Mouse (Mus musculus) heart, embryonic 14.5 days (tissue): ENCODE measurements at regions not wholly inside any gene's neighbourhood (a gene's known extent, or its start where the extent isn't known, plus 50 kb on each side); places are given as distances from the start of the nearest gene placed in this dataset.
"Not testable (repeated sequence)": the region's sequence is repeated elsewhere in the genome, so short reads cannot be mapped to it uniquely, and the experiment has no call there.

ENCODE experiments used
- ATAC-seq: fragments of 200-750 bp; cut with Nextera tagmentation; 2 replicates; pipeline ENCODE4 v1.8.0; 2017; ENCODE audit warnings: low read depth, moderate TSS enrichment; ENCODE audit not compliant: insufficient number of reproducible peaks, insufficient read depth, low FRiP score
- H3K27ac ChIP-seq, 2 experiments: fragments of 200-500 bp in 1 of 2; fragments of 300-500 bp in 1 of 2; sonication (generic) in 1 of 2; replicated peaks in 1 of 2; 2 replicates each; pipeline ENCODE4 v1.5.1; 2012 to 2014; ENCODE audit warnings: low read depth in 2 of 2, low read length in 2 of 2, control low read depth in 1 of 2, mild to moderate bottlenecking in 1 of 2, mixed read lengths in 1 of 2; ENCODE audit not compliant: control insufficient read depth in 1 of 2, insufficient read depth in 1 of 2
- H3K27me3 ChIP-seq: fragments of 300-500 bp; sonication (generic); 2 replicates; pipeline ENCODE4 v1.6.1; 2014; ENCODE audit warnings: mild to moderate bottlenecking, low read length, control low read depth; ENCODE audit not compliant: control insufficient read depth, insufficient read depth
- H3K36me3 ChIP-seq: fragments of 300-500 bp; sonication (generic); 2 replicates; pipeline ENCODE4 v1.6.1; 2014; ENCODE audit warnings: mild to moderate bottlenecking, control low read depth, low read length, mixed read lengths; ENCODE audit not compliant: control insufficient read depth, insufficient read depth
- H3K4me1 ChIP-seq, 2 experiments: fragments of 200-500 bp in 1 of 2; fragments of 300-500 bp in 1 of 2; sonication (generic) in 1 of 2; 2 replicates each; pipeline ENCODE4 v1.6.1; 2012 to 2014; ENCODE audit warnings: low read length in 2 of 2, control low read depth in 1 of 2, mixed read lengths in 1 of 2; ENCODE audit not compliant: control insufficient read depth in 2 of 2, insufficient read depth in 2 of 2
- H3K4me2 ChIP-seq: fragments of 300-500 bp; sonication (generic); 2 replicates; pipeline ENCODE4 v1.6.1; 2014; ENCODE audit warnings: mild to moderate bottlenecking, low read length
- H3K4me3 ChIP-seq, 2 experiments: fragments of 200-500 bp in 1 of 2; fragments of 300-500 bp in 1 of 2; sonication (generic) in 1 of 2; 2 replicates each; pipeline ENCODE4 v1.5.1; 2012 to 2014; ENCODE audit warnings: low read length in 2 of 2, mild to moderate bottlenecking in 2 of 2, control low read depth in 1 of 2, low read depth in 1 of 2, moderate library complexity in 1 of 2; ENCODE audit not compliant: control insufficient read depth in 1 of 2, insufficient read depth in 1 of 2
- H3K9ac ChIP-seq: fragments of 300-500 bp; sonication (generic); 2 replicates; pipeline ENCODE4 v1.6.1; 2014; ENCODE audit warnings: mild to moderate bottlenecking, low read length
- H3K9me3 ChIP-seq: fragments of 300-500 bp; sonication (generic); 2 replicates; pipeline ENCODE4 v1.6.1; 2016; ENCODE audit warnings: low read length, control low read depth; ENCODE audit not compliant: control insufficient read depth
- WGBS: fragments of 180-500 bp; shearing (Covaris S2); extraction: QIAGEN DNeasy Blood & Tissue Kit; methylation state at CpG from one replicate; pipeline ENCODE4 v1.1.7; 2014; 5-methylcytosine and 5-hydroxymethylcytosine counted together

DNA sequence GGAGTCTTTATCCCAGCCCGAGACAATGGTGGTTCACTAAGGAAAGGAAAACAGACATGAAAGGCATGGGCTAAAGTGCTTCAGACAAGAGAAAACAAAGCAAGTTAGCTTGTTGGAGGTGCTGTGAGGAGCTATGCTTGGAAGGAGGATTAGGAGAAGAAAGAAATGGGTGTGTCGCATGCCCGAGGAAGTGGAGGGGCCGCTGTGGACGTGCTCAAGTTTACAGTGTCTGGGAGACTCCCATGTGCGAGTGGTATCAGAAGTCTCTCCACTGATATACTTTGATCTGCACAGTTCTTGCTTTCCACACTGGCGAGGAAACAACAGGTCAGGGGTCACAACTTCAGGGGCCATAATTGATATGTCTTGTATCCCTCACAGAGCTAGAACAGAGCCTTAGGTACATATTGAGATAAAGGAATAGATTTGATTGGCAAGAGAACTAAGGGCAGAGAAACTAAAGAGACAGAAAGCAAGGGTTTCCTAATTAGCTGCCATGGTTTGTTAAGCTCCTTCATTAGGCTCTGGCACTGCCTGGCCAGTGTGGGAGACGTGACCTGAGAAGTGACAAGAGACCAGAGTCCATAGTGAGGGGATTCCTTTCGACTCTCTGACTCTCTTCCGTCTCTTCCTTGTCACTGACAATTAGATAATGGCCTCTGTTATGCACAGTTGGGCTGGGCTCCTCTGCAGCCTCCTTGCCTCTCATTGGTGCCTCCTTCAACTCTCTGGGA, 93.1 kb downstream of the Enc1 start:
- peaks cover 4 to 5% of the 10 kb centered on the region in 2 experiments; a peak in 2 of 4 replicates for H3K4me1 ChIP-seq
- H3K9me3 ChIP-seq = no peaks in the 10 kb centered on the region
- no peak overlapping the region for H3K4me2 ChIP-seq
- no peak for ATAC-seq
- no peaks in the 10 kb centered on the region for H3K27me3 ChIP-seq
- no peaks in the 10 kb centered on the region for H3K36me3 ChIP-seq
- 34% methylated on average over 10 of the region's 10 CpGs for WGBS
- H3K4me3 ChIP-seq = no peak overlapping the region
- no peak overlapping the region for H3K9ac ChIP-seq
- H3K27ac ChIP-seq = no peak overlapping the region

DNA sequence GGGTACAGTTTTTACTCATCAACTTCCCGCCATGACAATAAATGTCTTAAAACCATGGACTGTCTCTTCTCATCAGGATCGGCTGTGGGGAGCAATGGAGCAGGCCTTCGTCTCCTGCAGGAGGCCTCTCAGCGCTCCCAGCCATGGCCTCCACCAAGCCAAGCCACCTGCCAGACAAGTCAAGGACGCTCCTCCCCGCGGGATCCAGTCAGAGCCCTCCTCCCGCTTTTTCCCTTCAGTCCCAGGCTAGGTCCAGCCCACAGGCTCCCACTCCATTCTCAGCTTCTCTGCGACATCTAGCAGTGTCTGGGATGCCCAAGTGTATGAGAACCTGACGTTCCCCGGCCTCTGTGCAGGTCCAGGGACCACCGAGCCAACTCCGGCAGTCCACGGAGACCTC, 90.2 kb downstream of the Enc1 start:
- Histone ChIP-seq H3K9ac (no peak overlapping the region), H3K27ac (no peak overlapping the region)
- WGBS = 86% methylated on average over 14 of the region's 14 CpGs

DNA sequence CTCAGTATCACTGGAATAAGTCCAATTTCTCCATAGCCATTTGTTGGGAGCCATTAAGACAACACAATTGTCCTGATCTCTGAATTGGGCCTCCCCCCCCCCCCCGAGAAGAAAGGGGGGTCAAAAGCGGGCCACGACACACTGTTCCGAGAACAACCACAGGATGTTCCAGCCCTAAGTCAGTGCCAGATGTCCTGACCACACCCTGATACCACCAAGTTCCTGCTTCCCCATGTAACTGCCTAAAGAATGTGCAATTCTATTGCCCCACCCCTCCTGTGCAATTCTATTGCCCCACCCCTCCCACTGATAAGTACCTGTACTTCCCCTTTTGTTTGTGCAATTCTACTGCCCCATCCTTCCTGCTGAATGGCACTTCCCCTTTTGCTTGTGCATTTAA, 80.4 kb downstream of the Enc1 start:
- WGBS = 38% methylated on average over 4 of the region's 4 CpGs
- not testable (repeated sequence) for H3K27me3 ChIP-seq, H3K4me3 ChIP-seq, ATAC-seq, H3K9ac ChIP-seq, H3K36me3 ChIP-seq, H3K9me3 ChIP-seq, H3K4me2 ChIP-seq
- Histone ChIP-seq H3K4me1 (peaks cover 14 to 15% of the 10 kb centered on the region in 2 experiments; a peak in 3 of 4 replicates), H3K27ac (peak overlapping the region; percentile 68; a peak in 3 of 4 replicates)

More for the DNA sequence above, 90.2 kb downstream of the Enc1 start:
- no peak overlapping the region for H3K4me2 ChIP-seq
- ATAC-seq = no peak
- no peaks in the 10 kb centered on the region for H3K9me3 ChIP-seq
- no peaks in the 10 kb centered on the region for H3K27me3 ChIP-seq
- H3K4me3 ChIP-seq = no peak overlapping the region
- no peaks in the 10 kb centered on the region for H3K36me3 ChIP-seq
- H3K4me1 ChIP-seq = peaks cover 4 to 5% of the 10 kb centered on the region in 2 experiments; a peak in 2 of 4 replicates

DNA sequence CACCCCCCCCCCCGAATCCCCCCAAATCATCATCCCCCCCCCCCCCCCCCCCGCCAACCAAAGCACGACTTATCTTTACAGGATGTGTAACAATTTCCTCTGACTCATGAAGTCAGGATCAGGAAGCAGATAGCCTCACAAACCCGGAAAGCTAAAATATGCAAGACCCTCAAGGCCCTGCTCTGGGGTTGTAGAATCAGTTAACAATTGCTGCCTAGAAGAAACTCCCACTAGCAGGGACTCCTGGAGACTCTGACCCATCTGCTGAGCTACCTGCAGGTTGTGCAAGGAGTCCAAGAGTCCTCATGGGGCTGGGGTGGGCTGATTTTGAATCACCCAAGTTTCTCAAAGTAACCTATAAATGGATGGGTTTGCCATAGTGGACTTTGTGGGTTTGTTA, 79.9 kb downstream of the Enc1 start:
- no peaks in the 10 kb centered on the region for H3K36me3 ChIP-seq
- no peak overlapping the region for H3K9ac ChIP-seq
- no peak for ATAC-seq
- no peak overlapping the region for H3K4me3 ChIP-seq
- H3K9me3 ChIP-seq = no peaks in the 10 kb centered on the region
- no peak overlapping the region for H3K4me2 ChIP-seq
- peak overlapping the region; percentile 68 for H3K27ac ChIP-seq
- H3K4me1 ChIP-seq = peaks cover 14 to 15% of the 10 kb centered on the region in 2 experiments; a peak in 3 of 4 replicates
- WGBS = 16% methylated on average over 2 of the region's 4 CpGs
- H3K27me3 ChIP-seq = no peaks in the 10 kb centered on the region

DNA sequence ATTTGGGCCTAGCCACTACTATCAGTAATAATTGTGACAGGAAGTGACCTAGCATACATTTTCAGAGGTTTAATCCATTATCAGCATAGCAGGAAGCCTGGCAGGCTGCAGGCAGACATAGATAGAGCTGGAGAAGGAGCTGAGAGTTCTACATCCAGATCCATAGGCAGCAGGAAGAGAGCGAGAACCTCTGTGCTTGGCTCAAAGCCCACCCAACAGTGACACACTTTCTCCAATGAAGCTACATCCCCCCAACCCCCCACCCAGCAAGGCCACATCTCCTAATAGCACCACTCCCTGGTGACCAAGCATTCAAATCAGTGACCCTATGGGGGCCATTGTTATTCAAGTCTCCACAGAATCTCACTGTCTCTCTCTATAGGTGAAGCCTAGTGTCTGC, 79.4 kb downstream of the Enc1 start:
- 81% methylated on average over 1 of the region's 1 CpGs for WGBS
- peaks cover 14 to 15% of the 10 kb centered on the region in 2 experiments; a peak in 3 of 4 replicates for H3K4me1 ChIP-seq
- H3K4me3 ChIP-seq = no peak overlapping the region
- no peaks in the 10 kb centered on the region for H3K36me3 ChIP-seq
- H3K27ac ChIP-seq = peak overlapping the region in 1 of 2 experiments; percentile 61; a peak in 3 of 4 replicates
- H3K27me3 ChIP-seq = no peaks in the 10 kb centered on the region
- peak; percentile 69 for ATAC-seq
- no peaks in the 10 kb centered on the region for H3K9me3 ChIP-seq
- no peak overlapping the region for H3K4me2 ChIP-seq
- H3K9ac ChIP-seq = no peak overlapping the region

DNA sequence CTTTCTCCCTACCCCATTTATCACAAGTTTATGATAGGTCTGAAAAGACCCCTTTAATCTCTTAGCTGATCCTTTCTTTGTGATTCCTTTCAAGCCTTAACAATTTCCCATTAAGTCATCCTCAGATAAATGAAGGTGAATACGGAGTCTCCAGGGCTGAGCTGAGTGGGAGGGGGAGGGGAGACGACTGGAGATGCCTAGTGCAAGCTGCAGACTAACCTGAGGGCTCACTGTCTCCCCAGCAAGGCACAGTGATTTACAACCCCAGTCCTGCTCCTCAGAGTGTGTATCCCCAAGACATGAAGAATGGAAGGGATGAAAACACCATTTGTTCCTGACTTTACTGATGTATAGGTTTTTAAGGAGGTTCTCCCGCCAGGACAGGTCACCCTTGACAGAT, 76.7 kb downstream of the Enc1 start:
- Histone ChIP-seq H3K27ac (no peak overlapping the region), H3K9me3 (no peaks in the 10 kb centered on the region)
- WGBS = 36% methylated on average over 3 of the region's 3 CpGs

DNA sequence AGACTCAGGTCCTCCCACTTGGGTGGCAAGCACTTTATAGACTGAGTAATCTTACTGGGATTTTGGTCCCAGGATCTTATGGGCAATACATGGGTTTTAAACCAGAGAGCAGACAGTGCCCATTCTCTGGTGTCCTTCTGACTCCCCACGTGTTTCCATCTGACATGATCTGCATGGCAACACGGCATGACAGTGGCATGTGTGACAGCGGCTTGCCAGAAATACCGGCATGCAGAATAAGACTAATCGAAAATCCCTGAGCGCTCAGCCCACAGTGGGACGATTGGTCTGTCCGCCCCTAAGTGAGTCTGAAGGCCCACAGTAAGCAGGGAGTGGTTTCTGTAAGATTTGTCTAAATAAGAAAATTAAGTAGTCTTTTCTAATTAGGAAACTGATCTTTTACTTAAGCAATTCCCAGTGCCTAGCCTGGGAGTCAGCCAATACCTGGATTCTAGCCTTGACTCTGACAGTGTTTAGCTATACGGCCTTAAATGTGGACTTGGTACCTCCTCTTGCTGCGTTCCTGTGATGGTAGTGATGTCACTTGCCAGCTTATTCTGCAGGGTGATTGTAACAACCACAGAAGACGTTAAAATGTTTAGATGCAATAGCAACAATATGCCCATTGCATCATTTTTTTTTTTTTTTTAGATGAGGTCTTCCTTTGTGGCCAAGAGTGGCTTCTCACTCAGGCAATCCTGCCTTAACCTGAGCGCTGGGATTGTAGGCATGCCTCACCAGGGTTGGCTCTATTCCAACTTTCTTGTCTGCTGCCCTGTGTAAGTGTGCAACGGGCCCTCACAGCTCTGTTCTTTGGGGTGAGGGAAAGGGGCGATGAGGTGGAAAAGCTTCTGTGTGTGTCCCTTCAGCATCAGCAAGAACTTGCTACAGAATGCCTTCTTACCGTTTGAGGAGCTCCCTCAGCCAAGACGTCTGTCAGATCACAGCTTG, 71.8 kb downstream of the Enc1 start:
- no peak for ATAC-seq
- peak overlapping the region; percentile 50 for H3K4me2 ChIP-seq
- no peaks in the 10 kb centered on the region for H3K27me3 ChIP-seq
- no peak overlapping the region for H3K27ac ChIP-seq
- no peak overlapping the region for H3K4me3 ChIP-seq
- no peaks in the 10 kb centered on the region for H3K9me3 ChIP-seq
- no peaks in the 10 kb centered on the region for H3K36me3 ChIP-seq
- whole genome bisulfite sequencing = 67% methylated on average over 16 of the region's 16 CpGs
- H3K4me1 ChIP-seq = peaks cover 18 to 32% of the 10 kb centered on the region in 2 experiments
- H3K9ac ChIP-seq = peak overlapping the region; percentile 18; the same call in 1 of the 2 replicates

More for the DNA sequence above, 76.7 kb downstream of the Enc1 start:
- no peak overlapping the region for H3K4me3 ChIP-seq
- no peak for ATAC-seq
- H3K9ac ChIP-seq = no peak overlapping the region
- no peaks in the 10 kb centered on the region for H3K36me3 ChIP-seq
- no peak overlapping the region for H3K4me2 ChIP-seq
- H3K4me1 ChIP-seq = peaks cover 17 to 19% of the 10 kb centered on the region in 2 experiments
- no peaks in the 10 kb centered on the region for H3K27me3 ChIP-seq
